Mouse (Mus musculus) embryonic fibroblast, embryonic 13.5 days (primary cell): ENCODE data around the gene Prkcsh.

ENCODE experiments used
- CTCF ChIP-seq: IDR thresholded peaks from 2 replicates; pipeline ENCODE4 v1.5.1; 2011; ENCODE audit warnings: mild to moderate bottlenecking, control low read depth, low read length, moderate library complexity, borderline replicate concordance; ENCODE audit not compliant: insufficient read depth
- POLR2A ChIP-seq: IDR thresholded peaks from 2 replicates; pipeline ENCODE4 v1.6.1; 2011; ENCODE audit warnings: low read depth, mild to moderate bottlenecking, control low read depth, low read length, moderate library complexity

GRCm38 (mm10) chr9:22053657-22054056 is 51.1 kb downstream of the Prkcsh start:
- TF ChIP-seq POLR2A (no peak), CTCF (no peak)
